Mouse (Mus musculus) left cerebral cortex, adult 2 months (tissue): ENCODE measurements around the gene Fem1a. TPM values are rescaled to one million over a fixed set of nuclear protein-coding genes. Genes with fewer than 3 reads are reported as not detected.
A peak's percentile ranks its signal among the peaks of the same experiment; 100 is the strongest.

Experiments
- DNase-seq, 2 experiments: peaks; one replicate each; pipeline ENCODE4 v3.0.0; 2021 to 2022; ENCODE audit warnings: low spot score in 2 of 2, mixed read lengths in 1 of 2; ENCODE audit errors: extremely low spot score in 1 of 2
- H3K27ac ChIP-seq: fragments of 200-600 bp; 2 replicates; pipeline ENCODE4 v1.8.1; 2022
- H3K4me3 ChIP-seq: fragments of 200-600 bp; 2 replicates; pipeline ENCODE4 v1.8.1; 2022
- CTCF ChIP-seq: fragments of 200-600 bp; IDR thresholded peaks from 2 replicates; pipeline ENCODE4 v1.8.1; 2022; ENCODE audit warnings: antibody characterized with exemption, mild to moderate bottlenecking, moderate library complexity
- intact Hi-C: fragments of 180-260 bp; cut with DNase I; formaldehyde crosslinking; loops from one replicate; pipeline ENCODE4 v1.15.1; 2025
- microRNA-seq, 2 experiments: library from miRNA; unstranded; fragments of <30 nt; microRNA quantifications; one replicate each; pipeline ENCODE4 v1.2.0; 2021
- total RNA-seq, 2 experiments: library from RNA; stranded (reverse); gene quantifications; 2 replicates each; pipeline ENCODE4 v1.2.3; 2021

The Fem1a gene
- total RNA-seq, 2 experiments from 2014 or later = 31.8 to 34.6 TPM

- no peak overlapping the region for H3K4me3 ChIP-seq
- intact Hi-C loops = no loop called here
- H3K27ac ChIP-seq = no peak overlapping the region
- TF ChIP-seq CTCF = no peak
- DNase-seq = no peak
Observed at GRCm38 (mm10) chr17:56296201-56296600, 39.6 kb downstream of the Fem1a start.

- H3K27ac ChIP-seq = no peak overlapping the region
- intact Hi-C loops = no loop called here
Observed at GRCm38 (mm10) chr17:56298238-56298637, 41.6 kb downstream of the Fem1a start.

GRCm38 (mm10) chr17:56300186-56300585, 43.6 kb downstream of the Fem1a start, which contains the start of gene Arrdc5:
Arrdc5 (minus strand) TSS chr17:56300286.
- DNase-seq = no peak
- Histone ChIP-seq H3K4me3 (no peak within 1 kb of the TSS), H3K27ac (no peak within 1 kb of the TSS)
- intact Hi-C loops = no loop called here
- TF ChIP-seq CTCF = no peak

More at GRCm38 (mm10) chr17:56298238-56298637, 41.6 kb downstream of the Fem1a start:
- no peak overlapping the region for H3K4me3 ChIP-seq
- DNase-seq = no peak
- no peak for TF ChIP-seq CTCF

- intact Hi-C loops = no loop called here
- no peak overlapping the region for H3K27ac ChIP-seq
- H3K4me3 ChIP-seq = no peak overlapping the region
- DNase-seq = no peak
- TF ChIP-seq CTCF = no peak
Observed at GRCm38 (mm10) chr17:56302363-56302996, 45.9 kb downstream of the Fem1a start.

GRCm38 (mm10) chr17:56303160-56303846, 46.7 kb downstream of the Fem1a start, which contains the start of gene Uhrf1:
Uhrf1 (plus strand) TSS chr17:56303321.
- DNase-seq = no peak
- intact Hi-C loops = no loop called here
- Histone ChIP-seq H3K4me3 (peak within 1 kb of the TSS; percentile 63), H3K27ac (no peak within 1 kb of the TSS)
- no peak for TF ChIP-seq CTCF

- intact Hi-C loops = no loop called here
- H3K27ac ChIP-seq = no peak overlapping the region
- peak; percentile 90 for DNase-seq
- no peak; the same call in 1 of the 2 replicates for TF ChIP-seq CTCF
- peak overlapping the region; percentile 63 for H3K4me3 ChIP-seq
Observed at GRCm38 (mm10) chr17:56303847-56304586, 47.4 kb downstream of the Fem1a start.

- no peak for TF ChIP-seq CTCF
- H3K27ac ChIP-seq = no peak overlapping the region
- DNase-seq = no peak
- H3K4me3 ChIP-seq = no peak overlapping the region
- intact Hi-C loops = no loop called here
Observed at GRCm38 (mm10) chr17:56304718-56305117, 48.1 kb downstream of the Fem1a start.

- Histone ChIP-seq H3K27ac (no peak overlapping the region), H3K4me3 (no peak overlapping the region)
- no peak for TF ChIP-seq CTCF
- intact Hi-C loops = no loop called here
- no peak for DNase-seq
Observed at GRCm38 (mm10) chr17:56305156-56305555, 48.5 kb downstream of the Fem1a start.

- Histone ChIP-seq H3K27ac (no peak overlapping the region), H3K4me3 (no peak overlapping the region)
- TF ChIP-seq CTCF = peak; percentile 38
- intact Hi-C loops = no loop called here
- DNase-seq = no peak
Observed at GRCm38 (mm10) chr17:56305826-56306225, 49.2 kb downstream of the Fem1a start.

- intact Hi-C loops = no loop called here
- Histone ChIP-seq H3K27ac (no peak overlapping the region), H3K4me3 (no peak overlapping the region)
- TF ChIP-seq CTCF = no peak
- no peak for DNase-seq
Observed at GRCm38 (mm10) chr17:56308088-56308487, 51.5 kb downstream of the Fem1a start.

GRCm38 (mm10) chr17:56309191-56309945, 52.8 kb downstream of the Fem1a start:
- intact Hi-C loops = no loop called here
- no peak overlapping the region for H3K27ac ChIP-seq
- TF ChIP-seq CTCF = no peak; the same call in 1 of the 2 replicates
- H3K4me3 ChIP-seq = no peak overlapping the region
- no peak for DNase-seq

Small RNA genes within 50 kb of the gene (microRNA-seq; reads per million reads assigned to microRNA genes)
- 1,171 to 2,074 reads per million in 2 experiments for gene Mir7b

Other genes starting within 250 kb of the Fem1a start
- 10 to 100 TPM; 38.9 to 43.2 TPM for gene Sh3gl1, start 220.2 kb upstream of the Fem1a start, total RNA-seq
- 1 to 10 TPM; 1.6 to 2.0 TPM for gene Chaf1a, start 216.4 kb upstream of the Fem1a start, total RNA-seq
- 10 to 100 TPM; 91.2 to 98.3 TPM for gene Ubxn6, start 181.8 kb upstream of the Fem1a start, total RNA-seq
- gene Hdgfl2, start 177.2 kb upstream of the Fem1a start, total RNA-seq = 100 to 1,000 TPM; 102 to 109 TPM
- 1 to 10 TPM; 5.0 to 7.4 TPM for gene Plin4, start 147.0 kb upstream of the Fem1a start, total RNA-seq
- under 1 TPM; 0.38 to 0.68 TPM for gene Plin5, start 139.2 kb upstream of the Fem1a start, total RNA-seq
- gene Lrg1, start 134.8 kb upstream of the Fem1a start, total RNA-seq = 1 to 10 TPM; 4.2 to 6.1 TPM
- gene Sema6b, start 116.5 kb upstream of the Fem1a start, total RNA-seq = 100 to 1,000 TPM; 117 to 125 TPM
- 1 to 10 TPM; 7.5 to 8.7 TPM for gene Tnfaip8l1, start 94.3 kb upstream of the Fem1a start, total RNA-seq
- 10 to 100 TPM; 39.5 to 41.2 TPM for gene Mydgf, start 72.9 kb upstream of the Fem1a start, total RNA-seq
- 10 to 100 TPM; 70.7 to 74.1 TPM for gene Dpp9, start 37.9 kb upstream of the Fem1a start, total RNA-seq
- 1 to 10 TPM; 6.9 to 7.2 TPM for gene Ticam1, start 20.0 kb downstream of the Fem1a start, total RNA-seq
- gene Plin3, start 36.1 kb downstream of the Fem1a start, total RNA-seq = 10 to 100 TPM in 1 of 2 experiments, 1 to 10 TPM in 1; 7.7 to 11.4 TPM
- not detected for gene Arrdc5, start 43.5 kb downstream of the Fem1a start, total RNA-seq
- under 1 TPM; 0.70 to 0.91 TPM for gene Uhrf1, start 46.5 kb downstream of the Fem1a start, total RNA-seq
- 10 to 100 TPM; 66.2 to 71.8 TPM for gene Kdm4b, start 69.3 kb downstream of the Fem1a start, total RNA-seq
- 100 to 1,000 TPM; 645 to 696 TPM for gene Ptprs, start 219.7 kb downstream of the Fem1a start, total RNA-seq